Mouse (Mus musculus) gastrocnemius, adult 18-20 months (tissue): ENCODE results near the gene Ncbp1. TPM values are rescaled to one million over a fixed set of nuclear protein-coding genes. Genes with fewer than 3 reads are reported as not detected.

Experiments
- DNase-seq: peaks from one replicate; pipeline ENCODE4 v3.0.0; 2021; ENCODE audit warnings: low spot score
- total RNA-seq, 2 experiments: library from RNA; stranded (reverse); gene quantifications; 2 replicates each; pipeline ENCODE4 v1.2.3; 2021

The Ncbp1 gene
- total RNA-seq, 2 experiments from 2014 or later: 13.1 to 16.1 TPM

DNA sequence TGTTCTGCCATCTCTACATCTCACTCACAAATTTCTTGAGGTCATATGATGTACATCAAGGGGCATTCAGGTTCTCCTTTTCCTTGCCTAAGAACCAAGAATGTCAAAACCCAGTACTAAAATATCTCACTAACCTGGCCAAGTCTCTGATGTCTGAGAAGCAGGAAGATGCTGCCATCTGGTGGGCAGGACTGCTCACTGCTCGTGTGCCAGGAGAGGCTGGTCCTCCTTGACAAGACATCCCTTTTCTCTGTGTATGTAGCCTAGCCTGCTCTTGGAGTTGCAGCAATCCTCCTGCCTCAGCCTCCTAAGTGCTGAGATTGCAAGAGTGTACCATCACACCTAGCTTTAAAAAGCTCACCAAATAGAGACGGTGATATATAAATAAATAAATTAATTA, 11.9 kb upstream of the Ncbp1 start:
- peak; percentile 70 for DNase-seq

DNA sequence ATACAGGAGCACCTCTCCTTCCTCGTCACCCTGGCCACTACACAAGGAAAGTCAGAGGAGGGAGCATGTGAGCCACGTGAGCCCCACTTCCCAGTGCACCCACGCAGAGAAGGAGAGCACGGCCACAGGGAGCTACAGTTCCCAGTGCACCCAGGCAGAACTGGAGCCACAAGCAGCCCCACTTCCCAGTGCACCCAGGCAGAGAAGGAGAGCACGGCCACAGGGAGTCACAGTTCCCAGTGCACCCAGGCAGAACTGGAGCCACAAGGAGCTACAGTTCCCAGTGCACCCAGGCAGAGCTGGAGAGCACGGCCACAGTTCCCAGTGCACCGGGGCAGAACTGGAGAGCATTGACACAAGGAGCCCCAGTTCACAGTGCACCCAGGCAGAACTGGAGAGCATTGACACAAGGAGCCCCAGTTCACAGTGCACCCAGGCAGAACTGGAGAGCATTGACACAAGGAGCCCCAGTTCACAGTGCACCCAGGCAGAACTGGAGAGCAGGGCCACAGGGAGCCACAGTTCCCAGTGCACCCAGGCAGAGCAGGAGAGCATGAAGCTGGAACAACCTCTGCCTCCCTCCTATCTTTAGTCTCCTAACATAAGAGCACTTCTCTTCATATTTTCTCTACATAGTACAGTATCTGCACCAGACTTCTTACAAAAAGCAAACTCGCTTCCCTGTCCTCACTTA, 9.0 kb upstream of the Ncbp1 start:
- DNase-seq: no peak

DNA sequence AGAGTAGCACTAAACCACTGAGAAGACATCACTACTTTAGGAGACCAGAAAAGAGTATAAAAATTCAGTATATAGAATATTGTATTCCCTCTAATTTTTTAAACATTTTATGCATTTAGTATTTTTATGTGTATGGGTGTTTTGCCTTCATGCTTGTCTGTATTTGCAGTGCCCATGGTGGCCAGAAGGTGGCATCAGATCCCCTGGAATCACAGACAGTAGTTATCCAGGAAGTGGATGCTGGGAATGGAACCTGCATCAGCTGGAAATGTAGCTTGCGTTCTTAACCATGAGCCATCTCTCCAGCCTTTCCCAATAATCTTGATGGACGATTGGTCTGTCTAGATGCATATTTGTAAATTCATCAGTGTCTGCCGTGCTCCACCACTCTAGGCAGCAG, 8.2 kb upstream of the Ncbp1 start:
- DNase-seq: peak; percentile 51

DNA sequence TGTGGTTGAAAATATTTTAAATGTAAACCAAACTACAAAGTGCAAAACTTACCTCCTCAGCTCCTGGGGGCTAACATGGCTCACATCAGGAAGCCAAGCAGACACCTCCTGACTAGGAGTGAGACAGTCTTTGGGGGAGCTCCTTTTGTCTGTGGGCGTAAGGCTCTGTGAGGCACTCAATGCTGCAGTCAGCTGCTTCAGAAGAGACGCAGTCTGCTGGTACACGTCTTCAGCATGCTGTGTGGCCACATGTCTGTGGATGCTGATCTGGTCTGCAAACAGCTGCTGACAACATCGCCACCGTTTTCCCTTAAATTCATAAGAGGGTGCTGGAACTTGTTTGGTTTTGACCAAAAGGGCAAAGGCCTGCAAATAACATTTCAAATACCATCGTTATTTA, 6.6 kb upstream of the Ncbp1 start:
- no peak for DNase-seq

DNA sequence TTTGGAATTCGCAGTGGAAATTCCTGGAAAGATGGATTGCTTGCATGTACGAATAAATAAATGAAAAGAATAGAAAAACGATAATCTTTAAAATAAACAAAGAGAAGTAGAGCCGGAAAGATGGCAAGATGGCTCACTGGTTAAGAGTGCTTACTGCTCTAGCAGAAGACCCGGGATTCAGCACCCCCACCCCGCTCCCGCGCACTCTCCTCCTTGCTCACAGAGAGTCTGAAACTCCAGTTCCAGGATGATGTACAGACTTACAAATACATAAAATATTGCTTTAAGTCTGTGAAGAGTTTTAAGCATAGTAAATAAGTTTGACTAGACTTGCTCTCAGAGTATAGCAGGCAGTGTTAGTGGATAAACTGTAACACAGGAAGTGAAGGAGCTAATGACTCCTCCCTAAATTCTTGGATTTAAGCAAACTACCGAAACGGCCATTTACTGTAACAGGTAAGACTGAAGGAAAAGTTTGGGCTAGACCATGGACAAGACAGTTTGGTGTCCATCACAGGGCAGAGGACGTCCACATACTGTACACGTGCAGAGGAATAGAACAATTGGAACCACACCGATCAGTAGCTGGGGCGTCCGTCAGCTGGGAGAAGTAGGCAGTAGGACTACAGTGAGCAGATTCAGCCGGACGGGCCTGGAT, 655 bp upstream of the Ncbp1 start:
- DNase-seq: no peak

DNA sequence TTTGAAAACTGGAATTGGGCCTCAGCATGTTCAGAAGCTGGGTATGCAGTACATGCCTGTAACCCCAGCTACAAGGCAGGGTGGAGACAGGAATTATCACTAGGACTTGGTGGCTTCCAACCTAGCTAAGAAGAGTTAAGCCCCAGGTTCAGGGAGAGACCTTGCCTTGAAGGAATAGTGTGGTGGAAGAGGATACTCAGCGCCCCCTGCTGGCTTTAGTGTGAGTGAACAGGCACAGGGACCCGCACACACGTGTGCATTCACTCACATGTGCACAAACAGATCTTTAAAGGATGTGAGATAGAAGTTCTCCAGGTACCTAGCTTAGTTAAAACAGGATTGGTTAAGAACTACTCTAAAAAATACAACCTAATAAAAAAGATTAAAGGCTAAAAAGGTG, 5.9 kb downstream of the Ncbp1 start:
- DNase-seq: no peak

DNA sequence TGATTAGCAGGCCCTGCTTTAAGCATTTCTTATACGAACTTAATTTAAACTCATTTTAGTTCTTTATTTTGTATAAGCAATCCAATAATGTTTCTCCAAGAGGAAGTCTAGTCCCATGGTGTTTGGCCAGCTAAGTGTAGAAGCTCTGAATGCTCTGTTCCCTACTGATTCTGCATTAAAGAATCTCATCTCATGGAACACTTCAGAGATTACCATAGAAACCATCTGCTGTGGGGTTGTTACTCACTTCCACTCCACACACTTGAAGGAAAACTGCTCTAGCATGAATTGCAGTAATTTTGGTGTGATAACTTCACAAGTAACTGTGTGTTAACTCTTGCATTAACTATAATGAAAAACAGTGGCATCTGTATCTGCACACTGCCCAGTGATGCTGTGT, 8.5 kb downstream of the Ncbp1 start:
- DNase-seq: no peak

DNA sequence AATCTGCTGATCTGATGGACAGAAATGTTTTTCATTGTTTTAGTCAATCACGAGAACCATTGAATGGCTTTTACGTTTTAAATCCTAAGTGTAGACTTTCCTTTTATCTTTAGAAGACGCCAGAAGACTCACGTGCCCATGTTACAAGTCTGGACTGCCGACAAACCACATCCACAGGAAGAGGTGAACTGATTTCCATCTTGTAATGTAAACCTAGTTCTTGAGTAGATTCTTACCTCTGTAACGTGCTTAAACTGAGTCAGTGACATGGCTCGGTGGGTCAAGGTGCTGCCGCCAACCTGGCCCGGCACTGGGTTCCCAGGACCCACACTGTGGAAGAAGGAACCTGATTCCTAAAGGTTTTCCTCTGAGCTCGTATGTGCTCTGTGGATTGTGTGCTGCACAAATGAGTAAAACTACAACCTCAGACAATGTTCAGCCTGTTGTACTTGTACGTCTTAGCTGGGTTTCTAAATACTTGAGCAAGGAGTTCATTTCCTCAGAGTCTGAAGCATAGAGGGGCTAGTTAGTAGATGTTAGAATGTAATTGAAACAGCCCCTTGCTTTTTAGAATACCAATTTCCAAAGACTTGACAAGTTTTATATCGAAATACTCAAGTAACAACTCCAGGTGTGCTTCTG, 13.6 kb downstream of the Ncbp1 start:
- no peak for DNase-seq

DNA sequence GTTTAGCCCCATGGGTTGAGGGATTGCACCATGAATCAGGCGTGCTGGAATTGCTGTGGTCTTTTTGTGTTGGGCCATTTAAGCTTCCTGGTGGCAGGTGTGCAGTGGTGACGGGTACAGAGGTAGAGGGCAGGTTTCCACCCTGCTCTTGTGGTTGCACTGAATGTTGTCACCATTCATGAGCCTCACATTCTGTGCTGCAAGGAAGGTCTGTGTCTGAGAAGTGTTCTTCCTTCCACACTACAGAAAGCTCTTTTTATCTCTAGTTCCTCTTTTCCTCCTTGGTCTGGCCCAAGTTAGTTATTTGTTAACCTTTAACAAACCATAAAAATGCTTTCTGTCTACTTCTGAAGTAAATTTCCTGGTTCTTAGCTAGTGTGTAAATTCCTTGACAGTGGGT, 25.6 kb downstream of the Ncbp1 start:
- DNase-seq: no peak

DNA sequence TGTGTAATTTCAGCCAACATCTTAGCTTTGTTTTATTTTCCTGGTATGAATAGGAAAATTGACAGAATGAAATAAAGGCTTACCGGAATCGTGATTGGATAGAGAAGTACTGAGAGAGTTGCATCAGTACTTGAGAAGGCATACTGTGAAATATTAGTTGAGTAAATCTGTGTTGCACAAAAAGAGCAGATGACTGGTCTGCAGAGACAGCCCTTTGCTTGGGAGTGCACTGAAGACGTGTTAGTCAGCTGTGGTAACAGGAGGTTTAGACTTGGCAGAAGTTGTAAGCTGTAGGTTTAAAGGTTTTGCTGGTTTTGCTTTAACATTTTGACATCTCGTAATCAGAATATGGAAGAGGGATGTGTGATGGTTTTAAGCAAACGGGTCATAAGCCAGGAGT, 27.4 kb downstream of the Ncbp1 start:
- DNase-seq: no peak

DNA sequence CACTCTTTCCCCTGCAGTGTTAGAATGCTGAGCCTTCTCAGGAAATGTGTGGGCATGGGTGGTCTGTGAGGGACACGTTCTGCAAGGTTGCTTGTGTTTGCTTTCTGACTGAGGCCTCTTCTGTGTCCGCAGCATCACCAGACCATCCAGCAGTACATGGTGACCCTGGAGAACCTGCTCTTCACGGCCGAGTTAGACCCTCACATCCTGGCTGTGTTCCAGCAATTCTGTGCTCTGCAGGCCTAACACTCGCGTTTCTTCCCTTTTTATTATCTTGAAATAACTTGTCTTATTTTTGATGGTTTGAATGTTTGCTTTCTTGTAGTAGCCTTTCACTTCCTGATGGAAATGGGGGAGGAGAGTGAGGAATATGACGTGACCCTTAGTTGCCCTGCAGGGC, 33.3 kb downstream of the Ncbp1 start:
- no peak for DNase-seq

DNA sequence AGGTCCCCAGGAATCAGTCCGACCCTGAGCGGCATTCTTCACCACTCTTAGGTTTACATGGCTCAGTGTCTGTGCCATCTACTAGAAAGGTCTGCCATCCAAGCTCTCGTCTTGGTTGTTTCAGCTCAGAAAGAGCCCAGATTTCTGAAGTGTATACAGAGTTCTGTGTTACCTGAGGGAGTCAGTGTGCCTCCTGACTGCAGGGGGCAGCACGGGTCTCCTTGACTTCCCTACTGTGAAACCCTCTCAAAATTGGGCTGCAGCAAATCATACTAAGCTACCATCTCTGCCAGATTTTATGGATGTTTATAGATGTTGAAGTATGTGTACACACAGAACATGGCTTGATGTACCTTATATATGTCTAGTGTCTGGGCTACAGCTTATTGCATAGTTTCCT, 37.9 kb downstream of the Ncbp1 start:
- no peak for DNase-seq

DNA sequence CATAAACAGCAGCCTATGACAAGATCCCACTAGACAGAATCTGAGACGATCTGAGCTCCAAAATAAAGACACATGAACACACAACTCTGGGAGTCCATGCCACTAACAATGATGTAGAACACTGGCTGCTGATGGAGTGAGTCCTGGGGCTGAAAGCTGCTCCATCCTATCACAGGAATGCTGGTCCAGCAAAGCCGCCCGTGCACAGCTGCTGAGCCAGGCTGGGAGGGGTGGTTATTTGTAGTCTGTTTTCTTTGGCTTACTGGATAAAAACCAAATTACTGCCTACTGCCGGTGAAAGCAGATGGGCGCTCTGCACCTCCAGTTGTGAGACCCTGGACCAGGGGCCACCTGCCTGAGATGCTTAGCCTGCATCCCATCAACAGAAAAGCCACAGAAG, 38.6 kb downstream of the Ncbp1 start:
- no peak for DNase-seq

DNA sequence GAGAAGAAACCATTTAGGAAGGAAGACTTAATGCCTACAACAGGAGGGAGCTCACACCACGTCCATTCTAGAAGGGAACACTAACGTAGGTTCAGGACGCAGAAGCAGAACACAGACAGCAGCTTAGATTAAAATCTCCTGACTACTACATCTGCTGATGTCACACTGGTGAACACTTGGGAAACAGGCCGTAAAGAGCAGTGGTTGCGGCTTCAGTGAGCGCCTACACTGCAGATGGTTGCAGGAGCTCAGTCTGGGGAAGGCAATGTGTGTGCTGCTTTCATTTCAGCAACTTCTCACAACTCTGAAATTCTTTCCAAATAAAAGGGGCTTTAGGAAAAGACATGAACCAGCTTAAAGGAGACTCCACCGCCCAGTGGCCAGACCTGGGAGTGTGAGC, 39.1 kb downstream of the Ncbp1 start:
- no peak for DNase-seq

DNA sequence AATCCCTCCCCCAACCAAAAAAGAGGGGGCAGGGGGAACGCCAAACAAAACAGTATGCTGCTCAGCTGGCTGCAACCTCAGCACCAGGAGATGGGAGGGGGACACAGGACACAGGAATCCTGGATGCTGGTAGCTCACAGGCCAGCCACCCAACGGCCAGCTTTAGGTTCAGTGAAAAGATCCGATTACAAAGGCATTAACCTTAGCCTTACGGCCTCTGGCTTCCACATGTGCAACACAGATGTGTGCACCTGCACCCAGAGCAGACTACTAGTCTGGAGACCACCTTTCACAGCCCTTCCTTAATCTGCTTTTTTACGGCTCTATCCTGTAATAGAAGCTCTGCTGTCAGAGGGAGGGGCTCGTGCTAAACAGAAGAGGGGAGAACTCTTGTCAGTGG, 42.8 kb downstream of the Ncbp1 start:
- no peak for DNase-seq

DNA sequence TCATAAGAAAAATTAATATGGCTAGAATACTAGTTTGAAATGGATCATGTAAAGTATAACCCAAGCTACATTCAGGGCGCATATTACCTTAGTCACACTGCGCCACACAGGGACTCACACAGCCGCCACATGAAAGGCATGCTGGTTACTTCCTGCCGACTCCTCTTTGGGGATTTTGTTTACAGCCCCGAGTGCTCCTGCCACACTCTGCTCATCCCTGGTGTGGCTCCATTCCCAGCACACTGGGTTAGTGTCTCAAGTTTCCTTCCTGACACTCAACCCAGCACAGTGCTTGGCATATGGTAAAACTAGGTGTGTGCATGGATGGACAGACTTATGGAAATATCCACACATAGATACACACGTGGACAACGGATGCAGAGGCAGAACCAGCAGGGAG, 43.8 kb downstream of the Ncbp1 start:
- DNase-seq: peak; percentile 67

DNA sequence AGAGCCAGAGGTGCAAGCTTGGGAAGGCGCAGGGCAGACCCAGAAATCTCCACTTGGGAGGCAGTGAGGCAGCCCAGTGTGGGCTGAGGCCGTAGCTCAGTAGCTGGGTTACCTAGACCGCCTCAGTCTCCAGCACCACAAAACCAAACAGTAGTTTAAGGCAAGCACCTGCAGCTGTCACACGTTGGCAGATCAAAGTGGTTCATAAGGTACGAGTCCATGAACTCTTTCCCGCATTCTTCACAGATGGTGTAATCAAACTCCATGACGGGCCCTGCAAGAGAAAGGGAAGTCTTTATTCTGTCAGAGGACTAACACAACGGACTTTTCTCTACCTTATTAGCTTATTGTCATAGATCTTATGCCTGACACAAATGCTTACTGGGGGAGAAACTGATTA, 47.0 kb downstream of the Ncbp1 start:
- DNase-seq: no peak

DNA sequence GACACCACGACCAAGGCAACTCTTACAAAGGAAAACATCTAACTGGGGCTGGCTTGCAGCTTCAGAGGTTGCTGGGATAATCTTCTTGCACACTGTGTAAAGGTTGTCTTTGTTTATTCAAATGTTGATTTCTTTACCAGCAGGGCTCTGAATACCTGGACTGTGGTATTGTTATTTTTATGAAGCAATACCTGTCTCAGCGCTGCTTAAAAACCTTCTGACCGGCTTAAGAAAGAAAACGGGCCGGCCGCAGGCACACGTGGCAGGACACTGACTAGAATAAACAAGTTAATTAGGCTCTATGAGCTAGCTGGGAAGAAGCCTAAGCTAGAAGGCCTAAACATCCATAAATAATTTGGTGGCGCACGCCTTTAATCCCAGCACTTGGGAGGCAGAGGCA, 47.5 kb downstream of the Ncbp1 start:
- no peak for DNase-seq

DNA sequence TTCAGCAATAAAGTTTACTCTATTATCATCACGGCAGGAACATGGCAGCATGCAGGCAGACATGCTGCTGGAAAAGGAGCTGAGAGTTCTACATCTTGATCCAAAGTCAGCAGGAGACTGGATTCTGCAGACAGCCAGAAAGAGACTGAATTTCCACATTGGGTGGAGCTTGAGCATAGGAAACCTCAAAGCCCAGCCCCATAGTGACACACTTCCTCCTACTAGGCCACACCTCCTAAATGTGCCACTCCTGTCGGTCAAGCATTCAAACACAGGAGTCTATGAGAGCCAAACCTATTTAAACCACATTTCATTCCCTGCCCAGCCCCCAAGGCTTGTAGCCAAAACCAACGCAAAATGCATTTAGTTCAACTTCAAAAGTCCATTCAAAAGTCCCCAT, 48.1 kb downstream of the Ncbp1 start:
- DNase-seq: no peak

DNA sequence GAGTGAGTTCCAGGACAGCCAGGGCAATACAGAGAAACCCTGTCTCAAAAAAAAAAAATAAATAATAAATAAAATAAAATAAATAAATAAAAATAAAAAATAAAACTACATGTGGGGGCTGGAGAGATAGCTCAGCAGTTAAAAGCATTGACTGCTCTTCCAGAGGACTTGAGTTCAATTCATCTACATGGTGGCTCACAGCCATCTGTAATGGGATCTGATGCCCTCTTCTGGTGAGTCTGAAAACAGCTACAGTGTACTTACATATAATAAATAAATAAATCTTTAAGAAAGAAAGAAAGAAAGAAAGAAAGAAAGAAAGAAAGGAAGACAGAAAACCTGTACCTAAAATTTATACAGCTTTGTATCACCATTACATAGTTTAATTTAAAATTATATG, 53.6 kb downstream of the Ncbp1 start:
- peak; percentile 30 for DNase-seq

DNA sequence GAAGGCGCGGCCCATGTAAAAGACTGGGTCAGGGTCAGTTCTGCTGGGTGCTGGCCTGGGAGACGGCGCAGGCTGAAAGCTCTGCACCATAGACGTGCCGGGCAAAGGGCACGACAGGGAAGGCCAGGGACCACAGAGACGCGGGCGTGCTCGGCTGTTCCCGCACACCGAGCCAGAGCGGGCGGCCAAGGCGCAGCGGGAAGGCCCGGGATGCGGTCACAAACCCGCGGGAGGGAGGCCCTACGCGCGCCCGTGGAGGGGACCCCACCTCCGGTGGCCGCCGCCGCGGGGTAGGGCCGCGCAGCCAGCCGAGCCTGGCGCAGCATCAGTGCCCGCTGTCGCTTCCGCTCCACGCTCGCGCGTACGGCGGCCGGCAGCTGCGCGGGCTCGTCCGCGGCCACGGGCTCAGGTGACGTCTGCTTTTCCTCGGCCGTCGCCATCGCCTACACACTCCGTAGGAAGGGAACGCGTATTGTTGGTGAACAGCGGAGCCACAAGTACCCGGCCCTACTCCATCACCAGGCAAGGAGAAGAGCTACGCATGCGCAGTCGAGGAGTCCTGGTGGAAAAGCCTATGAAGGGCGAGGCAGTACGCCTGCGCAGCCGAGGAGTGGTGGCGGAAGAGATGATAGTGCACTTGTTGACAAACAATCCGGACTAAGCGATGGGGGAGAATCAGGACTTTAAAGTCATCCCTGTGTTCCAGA, 57.5 kb downstream of the Ncbp1 start, which contains the start of gene Xpa:
Xpa (minus strand) TSS at position 531 of the 707 bp plus-strand sequence.
- peak; percentile 95 for DNase-seq

DNA sequence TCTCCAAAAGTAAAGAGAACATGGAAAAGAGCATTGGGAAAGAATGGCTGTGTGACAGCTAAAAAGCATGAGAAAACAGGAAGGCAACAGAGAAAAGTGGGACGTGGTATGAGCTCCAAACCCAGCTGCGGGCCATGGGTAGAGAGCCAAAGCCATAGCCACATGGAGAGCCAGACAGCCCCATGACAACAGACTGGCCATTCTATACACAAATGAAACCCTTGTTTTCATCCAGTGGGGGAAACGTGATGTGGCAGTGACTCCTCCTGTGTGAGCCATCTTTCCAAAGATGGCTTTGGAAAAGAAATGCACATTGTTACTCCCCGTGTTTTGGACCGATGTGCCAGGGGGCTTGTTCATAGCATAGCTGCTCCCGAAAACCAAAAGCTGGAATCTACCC, 58.1 kb downstream of the Ncbp1 start:
- no peak for DNase-seq
